Mouse (Mus musculus) activated CD4-positive, CD25-positive, alpha-beta regulatory T cell, adult 4 months (primary cell): Measurements from ENCODE around the gene Tmem95. TPM values are rescaled to one million over a fixed set of nuclear protein-coding genes. Genes with fewer than 3 reads are reported as not detected.
"Not testable (repeated sequence)": the region's sequence is repeated elsewhere in the genome, so short reads cannot be mapped to it uniquely, and the experiment has no call there.

Source experiments
- ATAC-seq: one replicate; pipeline ENCODE4 v1.8.0; 2017
- polyA plus RNA-seq, 2 experiments: library from polyadenylated mRNA; unstranded; fragments of 100-300 nt; shearing (Covaris generic); gene quantifications; one replicate each; pipeline ENCODE4 v1.2.1; 2017

Gene Tmem95
- polyA plus RNA-seq, 2 experiments from 2014 or later, result not detected

- peak; percentile 45 for ATAC-seq
Measured at GRCm38 (mm10) chr11:69880506-69880852, 2.7 kb upstream of the Tmem95 start.

- ATAC-seq, result no peak
Measured at GRCm38 (mm10) chr11:69879711-69880110, 1.9 kb upstream of the Tmem95 start.

- ATAC-seq, result no peak
Measured at GRCm38 (mm10) chr11:69878952-69879351, 1.1 kb upstream of the Tmem95 start.

- ATAC-seq, result no peak
Measured at GRCm38 (mm10) chr11:69878399-69878798, 581 bp upstream of the Tmem95 start.

- peak; percentile 53 for ATAC-seq
Measured at GRCm38 (mm10) chr11:69876867-69877266, 951 bp downstream of the Tmem95 start.

GRCm38 (mm10) chr11:69876186-69876585, 1.6 kb downstream of the Tmem95 start:
- ATAC-seq, result no peak

- ATAC-seq, result no peak
Measured at GRCm38 (mm10) chr11:69872451-69872850, 5.4 kb downstream of the Tmem95 start.

GRCm38 (mm10) chr11:69871822-69872221, 6.0 kb downstream of the Tmem95 start:
- ATAC-seq, result no peak

- ATAC-seq, result no peak
Measured at GRCm38 (mm10) chr11:69870289-69871069, 7.3 kb downstream of the Tmem95 start.

- no peak for ATAC-seq
Measured at GRCm38 (mm10) chr11:69867335-69867734, 10.5 kb downstream of the Tmem95 start.

- no peak for ATAC-seq
Measured at GRCm38 (mm10) chr11:69865561-69865960, 12.3 kb downstream of the Tmem95 start.

- ATAC-seq, result no peak
Measured at GRCm38 (mm10) chr11:69864138-69864860, 13.5 kb downstream of the Tmem95 start.

GRCm38 (mm10) chr11:69863729-69864128, 14.1 kb downstream of the Tmem95 start:
- ATAC-seq, result not testable (repeated sequence)

GRCm38 (mm10) chr11:69858113-69858998, 19.5 kb downstream of the Tmem95 start, which contains the start of gene Tnk1:
Gene Tnk1 (minus strand): TSS chr11:69858730.
- ATAC-seq, result no peak

GRCm38 (mm10) chr11:69855347-69855746, 22.5 kb downstream of the Tmem95 start:
- ATAC-seq, result no peak

- no peak for ATAC-seq
Measured at GRCm38 (mm10) chr11:69854680-69855079, 23.1 kb downstream of the Tmem95 start.

- no peak for ATAC-seq
Measured at GRCm38 (mm10) chr11:69853994-69854393, 23.8 kb downstream of the Tmem95 start.

- ATAC-seq, result no peak
Measured at GRCm38 (mm10) chr11:69850754-69851153, 27.1 kb downstream of the Tmem95 start.

GRCm38 (mm10) chr11:69849884-69850283, 27.9 kb downstream of the Tmem95 start:
- no peak for ATAC-seq

GRCm38 (mm10) chr11:69849128-69849527, 28.7 kb downstream of the Tmem95 start:
- ATAC-seq, result no peak

GRCm38 (mm10) chr11:69848021-69848420, 29.8 kb downstream of the Tmem95 start:
- no peak for ATAC-seq

GRCm38 (mm10) chr11:69846738-69847688, 30.8 kb downstream of the Tmem95 start:
- ATAC-seq, result peak; percentile 50
